Mouse (Mus musculus) lung, postnatal 36 days (tissue): Measurements from ENCODE around the gene Lrig1.
A peak's percentile ranks its signal among the peaks of the same experiment; 100 is the strongest.

Experiments
- DNase-seq: peaks from one replicate; pipeline ENCODE4 v3.0.0; 2022; ENCODE audit warnings: mixed read lengths

Gene Lrig1

GRCm38 (mm10) chr6:94698509-94699172 is 1.3 kb downstream of the Lrig1 start:
- no peak for DNase-seq

DNA sequence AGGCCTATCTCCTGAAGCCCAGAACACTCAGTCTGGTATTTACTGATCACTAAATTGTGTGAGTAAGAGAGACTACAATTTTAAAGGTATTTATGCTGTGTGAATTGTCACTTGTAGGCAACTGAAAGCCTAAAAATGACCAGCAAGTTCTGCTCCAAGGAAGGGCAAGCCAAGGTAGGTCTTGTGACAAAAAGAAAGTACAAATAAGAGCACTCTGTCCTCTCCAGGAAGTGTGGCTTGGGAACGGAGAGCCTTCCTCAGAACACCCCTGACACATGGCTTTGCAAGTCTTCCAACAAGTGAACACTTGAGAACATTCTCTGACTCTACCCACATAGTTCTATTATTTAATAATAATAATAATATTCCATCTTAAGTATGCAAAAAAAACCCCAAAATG is 2.5 kb downstream of the Lrig1 start:
- DNase-seq: no peak

GRCm38 (mm10) chr6:94696182-94697080 is 3.5 kb downstream of the Lrig1 start:
- peak; percentile 62 for DNase-seq

DNA sequence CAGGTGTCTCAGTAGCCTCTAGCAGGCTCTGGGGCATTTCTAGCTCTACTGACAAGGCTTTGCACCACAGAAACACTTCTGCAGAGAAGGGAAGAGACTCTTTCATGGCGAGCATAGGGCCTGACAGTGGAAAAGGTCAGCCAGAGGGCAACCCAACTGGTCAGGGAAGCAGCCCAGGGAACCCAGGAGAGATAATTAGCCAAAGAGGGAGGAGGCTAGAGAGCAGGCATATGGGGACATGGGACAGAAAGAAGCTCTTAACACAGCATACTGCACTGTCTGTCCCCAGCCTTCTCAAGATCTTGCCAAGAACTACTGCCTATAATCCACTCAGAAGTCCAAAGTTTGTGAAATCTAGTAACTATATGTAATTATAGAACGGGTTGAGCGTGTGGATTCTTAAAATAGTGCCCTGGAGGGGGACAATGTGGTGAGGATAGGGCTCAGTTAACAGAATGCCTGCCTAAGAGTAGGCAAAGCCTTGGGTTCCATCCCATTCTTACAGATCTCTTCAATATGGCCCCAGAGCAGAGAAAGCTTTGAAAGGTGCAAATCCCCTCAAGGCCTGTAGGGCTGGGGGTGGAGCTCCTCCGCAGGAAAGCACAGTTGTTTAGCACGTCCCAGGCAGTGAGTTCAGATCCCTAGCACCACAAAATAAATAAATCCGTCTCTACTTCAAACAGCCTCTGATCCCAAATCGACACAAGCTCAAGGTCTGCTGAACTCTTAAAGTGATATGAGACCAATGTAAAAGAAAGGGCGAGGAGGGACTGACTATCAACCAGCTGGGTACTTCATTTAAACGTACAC is 4.6 kb downstream of the Lrig1 start:
- no peak for DNase-seq

- no peak for DNase-seq
These were observed 5.5 kb downstream of the Lrig1 start for GRCm38 (mm10) chr6:94694481-94694880.

DNA sequence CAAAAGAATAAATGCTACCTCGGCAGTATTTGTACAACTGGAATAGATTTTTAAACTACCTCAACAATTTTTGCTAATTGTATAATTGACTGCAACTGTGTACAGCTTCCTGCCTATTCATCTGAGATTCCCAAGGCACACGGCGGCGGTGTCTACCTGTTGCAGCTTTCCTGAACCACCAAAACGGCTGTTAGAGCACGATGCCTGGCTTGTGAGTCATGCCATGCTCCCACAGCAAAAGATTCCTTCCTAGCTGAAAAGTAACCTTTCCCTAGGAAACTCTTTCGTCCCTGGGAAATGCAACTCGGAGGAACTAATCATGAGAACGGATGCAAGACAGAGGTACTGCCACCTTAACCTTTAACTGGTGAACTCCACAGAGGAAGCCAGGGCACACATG is 6.9 kb downstream of the Lrig1 start:
- no peak for DNase-seq

- DNase-seq: no peak
These were observed 8.0 kb downstream of the Lrig1 start for GRCm38 (mm10) chr6:94692003-94692402.

- DNase-seq: no peak
These were observed 9.7 kb downstream of the Lrig1 start for GRCm38 (mm10) chr6:94690247-94690646.

DNA sequence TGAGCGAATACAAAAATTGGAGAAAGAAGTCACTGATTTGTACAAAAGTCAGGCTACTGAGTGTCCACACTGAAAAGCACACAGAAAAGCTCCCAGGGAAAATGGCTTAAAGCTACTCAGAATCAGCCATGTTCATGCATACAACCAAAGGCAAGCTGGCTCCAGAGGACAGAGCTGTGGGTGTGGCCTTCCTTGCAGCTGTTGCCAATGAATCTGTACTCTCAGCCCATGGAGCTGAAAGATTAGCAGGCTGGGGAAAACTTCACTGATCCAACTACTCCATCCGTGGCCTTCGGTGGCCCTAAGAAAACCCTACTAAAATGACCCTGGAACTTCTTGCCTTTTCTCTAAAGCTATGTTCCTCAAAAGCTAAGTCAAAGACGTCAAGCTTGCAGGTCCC is 11.2 kb downstream of the Lrig1 start:
- DNase-seq: peak; percentile 46

DNA sequence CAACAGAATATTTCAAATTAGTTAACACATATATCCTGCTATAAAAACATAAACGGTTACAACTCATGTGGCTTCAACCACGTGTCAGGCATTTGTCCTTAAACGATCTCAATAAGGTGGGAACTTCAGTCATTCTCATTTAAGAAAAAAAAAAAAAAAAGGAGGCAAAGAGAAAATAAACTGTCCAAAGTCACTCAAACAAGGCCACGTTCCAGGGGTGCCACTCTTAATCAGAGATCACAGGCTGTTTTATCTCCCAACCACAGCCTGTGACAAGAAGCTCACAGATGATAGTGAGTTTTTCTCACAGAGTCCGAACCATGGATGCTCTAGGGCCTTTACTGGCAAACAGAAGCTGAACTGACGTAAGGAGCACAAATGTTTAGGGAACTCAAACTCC is 13.9 kb downstream of the Lrig1 start:
- no peak for DNase-seq

DNA sequence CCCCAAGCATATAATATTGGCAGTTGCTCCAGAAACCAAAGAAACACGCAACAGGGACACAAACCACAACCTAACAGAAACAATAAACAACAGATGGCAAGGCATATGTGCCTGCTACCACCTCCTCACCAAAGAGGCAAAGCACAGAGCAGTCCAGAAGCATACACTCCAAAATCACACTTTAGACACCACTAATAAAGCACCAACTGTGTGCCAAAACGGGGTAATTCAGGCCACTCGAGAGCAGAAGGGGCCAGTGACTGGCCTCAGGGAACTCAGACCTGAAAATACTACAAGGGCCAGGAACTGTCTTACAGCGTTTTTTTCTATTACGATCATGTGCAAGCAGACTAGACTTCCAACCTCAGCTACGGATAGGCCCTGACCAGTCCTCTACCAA is 14.3 kb downstream of the Lrig1 start:
- DNase-seq: no peak

DNA sequence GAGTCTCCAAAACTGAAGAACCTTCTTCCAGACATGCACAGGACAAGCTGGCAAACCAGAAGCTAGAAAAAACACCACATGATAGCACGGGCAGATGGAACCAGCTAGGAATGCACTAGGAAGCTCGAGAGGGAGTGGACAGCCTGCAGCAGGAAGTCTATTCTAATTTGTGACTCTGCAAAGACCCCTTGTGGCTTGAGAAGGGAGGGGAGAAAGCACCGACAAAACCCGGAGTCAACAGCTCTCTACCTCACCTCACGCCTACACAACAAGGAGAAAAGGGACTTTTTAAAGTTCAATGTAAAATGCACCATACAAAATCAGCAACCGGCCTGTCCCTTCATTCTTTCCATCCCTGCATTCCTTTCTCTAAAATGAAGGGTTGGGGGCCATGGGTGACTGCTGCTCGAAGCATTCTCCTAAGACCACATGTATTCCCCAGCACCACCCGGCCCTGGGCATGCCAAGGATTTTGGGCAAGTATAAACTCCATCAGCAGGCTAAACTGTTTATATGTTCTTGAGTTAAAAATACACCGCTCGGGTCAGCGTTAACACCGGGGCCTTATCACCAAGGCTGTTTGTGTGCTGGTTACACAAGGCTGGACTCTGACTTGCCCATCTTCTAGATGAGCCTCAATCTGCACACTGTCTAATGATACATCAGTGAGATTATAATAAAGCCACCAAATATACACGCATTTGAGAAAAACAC is 15.0 kb downstream of the Lrig1 start:
- no peak for DNase-seq

- no peak for DNase-seq
These were observed 16.3 kb downstream of the Lrig1 start for GRCm38 (mm10) chr6:94683701-94684100.

DNA sequence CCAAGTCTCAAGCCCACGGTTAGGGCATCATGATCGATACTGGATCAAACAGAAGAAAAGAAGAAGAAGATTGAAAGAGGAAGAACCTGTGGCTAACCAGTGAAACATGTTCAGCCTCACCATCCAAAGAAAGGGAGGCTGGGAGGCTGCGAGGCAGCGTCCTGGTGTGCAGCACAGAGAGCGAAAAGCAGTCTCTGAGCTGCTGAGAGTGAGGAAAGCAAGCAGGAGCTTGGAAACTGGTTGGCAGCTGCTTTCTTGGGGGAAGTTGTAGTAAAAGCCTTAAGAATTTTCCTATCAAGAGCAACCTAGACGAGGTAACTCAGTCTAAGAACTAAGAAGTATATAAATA is 17.7 kb downstream of the Lrig1 start:
- no peak for DNase-seq

GRCm38 (mm10) chr6:94681446-94682269 is 18.3 kb downstream of the Lrig1 start:
- DNase-seq: no peak

DNA sequence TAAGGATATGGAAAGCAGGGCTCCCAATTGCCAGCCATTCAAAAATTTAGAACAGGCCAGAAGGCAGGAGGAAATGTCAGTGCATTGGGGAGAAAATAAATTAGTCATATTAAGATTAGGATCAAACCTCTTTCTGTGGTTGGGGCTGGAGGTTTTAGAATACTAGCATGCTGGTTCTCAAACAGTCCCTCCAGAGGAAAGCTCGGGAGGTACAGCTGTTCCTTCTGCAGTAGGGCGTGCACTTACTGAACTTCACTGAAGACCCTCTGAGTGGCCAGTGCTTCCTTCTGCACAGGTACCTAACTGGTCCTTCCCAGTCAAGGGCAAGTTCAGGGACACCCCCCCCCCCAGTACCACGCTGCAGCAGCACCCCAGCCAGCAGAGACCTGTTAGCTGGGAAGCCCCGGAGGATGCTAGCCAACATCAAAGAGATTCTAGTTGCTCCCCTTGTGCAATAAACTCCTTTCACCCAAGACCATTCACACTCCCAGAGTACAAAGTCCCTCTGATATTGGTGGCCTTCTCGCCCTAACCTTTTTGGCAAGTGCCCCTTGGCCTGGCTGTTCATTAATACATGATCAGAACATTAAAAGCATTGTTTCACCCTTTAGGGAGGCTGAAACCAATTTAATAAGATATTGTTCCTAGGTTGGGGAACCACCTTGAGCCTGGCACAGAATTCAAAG is 19.1 kb downstream of the Lrig1 start:
- DNase-seq: no peak

DNA sequence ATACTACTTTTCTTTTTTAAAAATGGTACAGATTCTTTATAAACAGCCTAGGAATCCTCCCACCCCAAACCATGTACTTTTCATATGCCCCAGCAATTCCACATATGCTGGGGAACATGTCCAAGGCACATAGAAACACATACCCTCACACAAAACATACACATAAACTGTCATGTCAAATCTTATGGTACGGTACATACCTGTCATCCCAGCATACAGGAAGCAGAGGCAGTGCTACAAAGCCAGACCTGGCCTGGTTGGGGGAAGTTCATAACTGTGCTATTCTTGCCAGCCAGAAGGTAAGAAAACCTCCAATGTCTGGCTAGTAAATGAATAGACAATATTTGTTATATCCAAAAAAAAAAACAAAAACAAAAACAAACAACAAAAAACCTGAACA is 20.7 kb downstream of the Lrig1 start:
- DNase-seq: no peak

GRCm38 (mm10) chr6:94678377-94679164 is 21.4 kb downstream of the Lrig1 start:
- DNase-seq: no peak

DNA sequence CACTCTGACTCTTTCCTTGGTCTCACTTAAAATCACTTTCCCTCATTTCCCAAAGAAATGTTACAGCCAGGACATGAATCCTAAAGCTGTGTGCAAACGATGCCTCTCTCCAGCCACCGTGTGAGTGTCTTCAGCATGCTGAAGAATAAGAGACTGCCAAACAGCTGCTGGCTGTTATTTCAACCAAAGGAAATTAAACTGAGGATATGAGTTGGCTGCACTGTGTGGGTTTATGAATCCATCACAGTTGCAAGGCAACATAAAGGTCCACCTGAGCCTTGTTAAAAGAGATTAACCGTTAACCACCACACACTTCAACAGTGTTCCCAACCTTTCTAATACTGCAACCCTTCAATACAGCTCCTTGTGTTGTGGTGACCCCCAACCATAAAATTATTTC is 22.5 kb downstream of the Lrig1 start:
- no peak for DNase-seq

GRCm38 (mm10) chr6:94676840-94677239 is 23.1 kb downstream of the Lrig1 start:
- peak; percentile 58 for DNase-seq

GRCm38 (mm10) chr6:94676300-94676699 is 23.7 kb downstream of the Lrig1 start:
- DNase-seq: no peak
